Mouse (Mus musculus) cerebellum, postnatal 10 days (tissue): ENCODE data around the gene Egfl7.
A peak's percentile ranks its signal among the peaks of the same experiment; 100 is the strongest.

ENCODE experiments used
- DNase-seq, 2 experiments: peaks; one replicate each; pipeline ENCODE4 v3.0.0; 2021; ENCODE audit warnings: mixed read lengths in 2 of 2

Gene Egfl7

DNA sequence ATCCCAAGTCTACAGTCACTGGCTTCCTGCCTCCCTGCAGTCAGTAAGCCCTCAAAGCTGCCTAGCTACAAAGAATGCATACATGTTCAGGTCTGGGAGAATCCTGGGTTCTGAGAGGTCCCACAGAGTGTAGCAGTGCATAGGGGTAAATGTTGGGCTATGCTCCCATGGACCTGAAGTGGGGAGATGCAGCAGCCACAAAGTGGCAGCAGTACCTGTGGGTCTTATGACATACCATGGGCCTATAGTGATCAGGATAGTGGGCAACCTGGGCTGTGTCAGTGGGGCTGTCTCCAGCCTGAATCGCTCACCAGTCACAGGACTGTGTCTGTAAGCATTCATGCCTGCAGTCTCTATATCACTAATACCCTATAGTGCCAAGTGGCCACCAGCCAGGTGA, at the start of gene Egfl7:
Egfl7 (plus strand) TSS at position 301 of the 400 bp plus-strand sequence.
- no peak for DNase-seq

DNA sequence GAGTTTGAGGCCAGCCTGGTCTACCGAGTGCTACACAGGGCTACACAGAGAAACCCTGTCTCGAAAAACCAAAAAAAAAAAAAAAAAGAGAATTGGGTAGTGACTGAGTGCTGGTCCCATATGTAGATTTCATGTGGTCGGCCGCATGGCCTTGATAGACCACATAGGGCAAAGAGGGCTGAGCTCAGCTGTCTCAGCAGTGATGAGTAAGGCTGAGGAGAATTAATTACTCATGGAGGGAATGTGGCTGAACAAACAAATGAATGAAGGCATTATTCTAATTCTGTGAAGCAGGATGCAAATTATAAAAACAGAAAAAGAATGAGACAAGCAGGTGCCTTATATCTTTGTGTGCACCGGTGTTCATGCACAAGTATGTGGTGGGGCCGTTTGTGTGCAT, 48.0 kb upstream of the Egfl7 start:
- DNase-seq = no peak

DNA sequence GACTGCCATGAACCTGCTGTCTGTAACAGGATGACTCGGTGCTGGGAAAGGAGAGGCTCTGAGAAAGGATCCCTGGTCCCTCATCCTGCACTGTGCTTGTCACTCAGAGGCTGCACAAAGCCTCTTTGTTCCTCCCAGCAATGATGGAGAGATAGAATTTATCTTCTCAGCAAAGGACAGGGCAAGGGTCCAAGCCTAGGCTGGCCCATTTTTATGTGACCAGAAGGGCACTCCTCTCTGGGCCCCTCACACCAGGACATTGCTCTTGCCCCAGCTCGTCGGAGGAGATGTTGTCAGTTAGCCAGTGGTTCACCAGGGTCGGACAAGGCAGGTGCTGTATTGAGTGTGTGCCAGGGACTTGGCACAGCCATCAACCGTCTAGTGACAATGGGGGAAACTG, 46.6 kb upstream of the Egfl7 start:
- peak; percentile 70 to 75 for DNase-seq

DNA sequence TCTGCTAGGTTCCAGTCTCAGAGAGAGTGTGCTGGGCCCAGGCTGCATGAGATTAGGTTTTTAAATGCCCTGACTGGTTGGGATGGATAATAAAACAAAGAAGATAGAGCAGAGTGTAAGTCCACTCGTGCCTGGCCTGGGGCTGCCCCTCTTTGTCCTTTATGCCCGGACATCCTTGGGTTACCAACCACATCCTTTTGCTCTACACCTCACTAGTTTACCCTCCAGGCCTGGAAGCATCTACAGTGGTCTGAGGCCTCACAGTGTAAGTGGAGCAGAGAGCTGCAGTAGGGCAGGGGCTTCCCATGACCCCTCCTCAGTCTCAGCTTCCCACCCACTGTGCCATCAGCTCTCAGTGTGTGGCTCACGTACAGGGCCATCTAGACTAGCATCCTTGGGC, 45.7 kb upstream of the Egfl7 start:
- no peak for DNase-seq

DNA sequence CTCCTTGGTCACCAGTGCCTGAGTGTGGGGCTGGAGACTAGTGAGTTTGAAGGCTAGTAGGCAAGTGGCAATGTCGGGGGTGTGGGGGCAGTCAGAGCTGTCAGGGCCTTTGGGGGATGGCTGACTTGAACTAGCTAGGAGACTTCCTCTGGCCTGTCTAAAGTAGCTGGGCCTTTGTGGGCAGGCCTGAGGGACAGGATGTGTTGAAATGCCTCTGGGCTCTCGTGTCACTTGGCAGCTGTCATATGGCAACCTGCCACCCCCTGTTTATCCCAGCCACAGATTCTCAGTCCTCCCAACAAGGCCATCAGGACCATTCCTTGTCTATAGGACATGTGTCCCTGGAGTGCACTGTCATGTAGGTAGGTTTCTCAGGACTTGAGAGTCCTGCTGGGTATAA, 45.2 kb upstream of the Egfl7 start:
- DNase-seq = peak; percentile 79 to 80

DNA sequence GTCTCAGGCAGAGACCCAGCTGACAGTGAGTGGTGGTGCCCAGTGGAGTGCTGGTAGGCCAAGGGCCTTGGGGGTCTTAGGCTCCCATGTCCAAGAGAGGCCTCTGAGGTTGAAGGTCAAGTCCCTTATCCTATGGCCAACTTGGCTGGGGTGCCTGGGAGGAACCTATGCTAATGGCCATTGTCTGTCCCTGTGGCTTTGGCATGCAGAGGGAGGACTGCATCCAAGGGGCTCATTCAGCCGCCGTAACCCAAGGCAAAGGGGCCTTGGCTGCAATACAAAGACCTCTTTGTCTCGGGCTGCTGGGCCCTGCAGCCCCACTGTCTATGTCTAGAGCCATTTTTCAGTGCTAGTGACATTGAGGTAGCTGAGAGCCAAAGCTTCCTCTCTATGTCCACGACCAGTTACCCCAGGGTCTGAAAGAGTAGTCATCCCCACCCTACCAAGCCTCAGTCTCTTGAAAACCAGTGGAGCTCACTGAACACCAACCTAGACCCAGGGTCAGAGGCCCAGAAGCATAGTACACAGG, 44.2 kb upstream of the Egfl7 start:
- peak in 1 of 2 experiments; percentile 59 for DNase-seq

DNA sequence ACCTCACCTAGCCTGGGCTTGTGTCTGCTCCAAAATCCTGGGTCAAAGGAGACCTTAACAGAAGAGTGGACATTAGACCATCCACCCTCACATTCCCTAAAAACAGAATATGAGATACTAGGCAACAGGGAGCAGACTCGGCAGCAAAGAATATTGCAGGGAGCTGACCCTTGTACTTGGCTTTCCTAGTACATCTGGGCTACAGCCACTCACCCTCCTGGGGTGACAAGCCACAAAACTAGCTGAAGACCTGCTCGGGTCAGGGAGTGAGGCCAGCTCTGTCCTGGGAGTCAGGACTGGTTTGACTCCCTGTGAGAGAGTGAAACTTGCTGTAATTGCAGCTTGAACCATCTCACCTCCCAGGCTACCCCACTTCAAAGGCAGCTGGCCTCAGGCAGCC, 40.3 kb upstream of the Egfl7 start:
- DNase-seq = no peak

DNA sequence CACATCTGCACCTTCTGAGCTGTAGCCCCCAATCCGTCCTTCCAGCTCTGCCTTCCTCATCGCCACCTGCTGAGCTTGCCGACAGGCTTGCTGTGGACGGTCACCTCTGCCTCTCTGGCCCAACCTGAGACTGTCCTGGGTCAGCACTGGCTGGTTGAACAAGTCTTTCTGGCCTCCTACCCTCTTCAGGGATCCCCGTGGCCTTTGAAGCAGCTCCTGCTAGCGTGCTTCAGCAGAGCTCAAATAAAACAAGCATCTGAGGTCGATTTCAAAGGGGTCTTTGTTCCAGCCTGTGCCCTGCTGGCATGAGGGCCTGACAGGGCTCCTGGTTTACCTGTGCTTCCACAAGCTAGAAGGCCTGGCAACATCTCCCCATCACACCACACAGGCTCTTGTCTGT, 39.1 kb upstream of the Egfl7 start:
- no peak for DNase-seq

DNA sequence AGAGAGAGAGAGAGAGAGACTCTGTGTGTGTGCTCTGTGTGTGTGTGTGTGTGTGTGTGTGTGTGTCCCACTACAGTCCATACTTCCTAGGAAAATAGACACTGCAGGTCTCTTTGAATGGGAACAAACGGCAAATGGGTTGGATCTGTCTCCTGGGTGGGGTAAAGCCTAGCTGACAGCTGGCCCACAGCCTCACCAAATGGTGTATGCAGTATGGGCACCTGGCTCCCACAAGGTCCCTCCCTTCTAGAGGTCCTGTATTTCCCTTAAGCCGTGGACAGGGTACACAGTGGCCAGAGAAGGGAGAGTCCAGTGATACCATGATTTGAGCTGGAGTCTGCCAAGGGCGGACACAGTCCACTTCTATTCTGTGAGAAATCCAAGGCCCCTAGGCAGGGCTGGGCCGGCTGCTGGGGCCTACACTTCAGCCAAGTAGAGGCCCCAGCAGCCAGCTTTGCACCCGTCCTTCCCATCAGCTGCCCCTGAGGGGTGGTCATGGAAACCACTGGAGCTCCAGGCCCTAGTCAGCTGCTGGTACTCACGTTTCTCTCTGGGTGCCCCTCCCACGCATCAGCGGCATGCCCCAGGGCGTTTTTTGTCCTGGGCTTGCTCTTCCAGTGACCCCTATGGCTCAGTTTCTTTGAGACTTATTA, 38.4 kb upstream of the Egfl7 start:
- DNase-seq = peak; percentile 53 to 57

DNA sequence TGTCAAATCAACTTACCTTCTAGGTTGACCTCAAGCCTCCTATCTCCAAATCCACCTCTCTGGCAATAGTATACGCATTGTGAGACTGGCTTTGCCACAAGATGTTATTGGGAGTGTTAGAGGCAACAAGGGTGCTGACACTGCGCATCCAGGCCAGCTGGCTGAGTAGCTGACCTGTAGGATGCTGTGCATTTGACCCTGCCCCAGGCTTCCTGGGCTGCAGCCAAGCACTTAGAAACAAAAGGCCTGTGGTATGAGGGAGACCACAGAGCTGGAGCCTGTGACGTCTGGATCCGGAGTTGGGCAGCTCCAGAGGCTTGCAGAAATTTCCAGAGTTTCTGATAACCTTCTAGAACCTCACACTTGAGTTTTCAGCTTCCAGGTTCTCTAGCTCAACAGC, 36.7 kb upstream of the Egfl7 start:
- DNase-seq = peak in 1 of 2 experiments; percentile 40

DNA sequence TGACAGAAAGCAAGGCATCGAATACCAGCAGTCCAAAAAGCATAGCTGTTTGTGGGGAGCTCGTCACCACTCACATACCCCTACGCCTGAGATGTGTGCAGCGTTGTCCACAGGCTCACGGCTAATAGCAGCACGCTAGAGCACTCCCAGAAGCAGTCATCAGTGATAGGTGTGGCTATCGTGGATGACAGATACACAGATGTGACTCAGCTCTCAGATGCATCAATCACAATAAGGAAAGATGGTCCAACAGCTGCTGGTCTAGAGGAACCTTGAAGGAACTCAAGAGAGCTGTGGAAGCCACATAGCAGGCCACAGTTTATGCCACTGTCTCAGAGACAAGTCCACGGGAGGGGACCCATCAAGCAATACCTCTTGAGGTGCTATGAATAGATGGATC, 36.0 kb upstream of the Egfl7 start:
- DNase-seq = no peak

DNA sequence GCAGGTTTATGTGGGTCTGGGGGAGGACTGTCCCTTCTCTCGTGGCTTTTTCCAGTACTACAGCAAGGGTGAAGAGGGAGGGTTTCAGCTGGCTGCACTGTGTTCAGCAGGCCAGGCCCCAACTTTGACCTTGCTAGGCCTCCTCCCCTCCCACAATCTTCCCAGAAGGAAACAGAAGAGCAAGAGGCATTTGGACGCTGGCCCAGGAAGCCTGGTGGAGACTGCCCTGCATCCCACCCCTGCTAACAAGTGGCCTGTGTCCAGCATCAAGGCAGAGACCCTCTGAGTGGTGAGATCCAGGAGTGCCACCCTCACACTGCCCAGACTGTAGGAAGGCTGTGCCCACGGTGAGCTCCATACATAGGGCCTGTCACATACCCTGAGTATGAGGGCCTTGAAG, 35.5 kb upstream of the Egfl7 start:
- no peak for DNase-seq

DNA sequence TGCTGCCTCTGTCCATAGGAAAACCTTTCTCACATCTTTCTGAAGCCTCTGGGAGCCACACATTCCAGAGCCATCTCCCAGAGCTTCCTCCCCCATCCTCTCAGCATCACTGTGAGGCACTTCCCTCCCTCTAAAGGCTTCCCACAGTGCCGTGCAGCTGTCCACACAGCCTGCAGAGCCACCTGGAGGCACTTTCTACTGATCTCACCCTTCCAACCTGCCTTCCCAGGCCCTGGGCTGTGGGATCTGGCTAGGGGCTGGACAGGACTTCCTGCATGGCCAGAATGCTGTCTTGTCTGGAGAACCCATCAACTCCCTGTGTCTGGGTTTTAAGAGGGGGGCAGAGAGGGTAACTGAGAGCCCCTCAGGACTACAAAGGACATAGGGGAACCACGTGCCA, 32.3 kb upstream of the Egfl7 start:
- peak in 1 of 2 experiments; percentile 38 for DNase-seq

DNA sequence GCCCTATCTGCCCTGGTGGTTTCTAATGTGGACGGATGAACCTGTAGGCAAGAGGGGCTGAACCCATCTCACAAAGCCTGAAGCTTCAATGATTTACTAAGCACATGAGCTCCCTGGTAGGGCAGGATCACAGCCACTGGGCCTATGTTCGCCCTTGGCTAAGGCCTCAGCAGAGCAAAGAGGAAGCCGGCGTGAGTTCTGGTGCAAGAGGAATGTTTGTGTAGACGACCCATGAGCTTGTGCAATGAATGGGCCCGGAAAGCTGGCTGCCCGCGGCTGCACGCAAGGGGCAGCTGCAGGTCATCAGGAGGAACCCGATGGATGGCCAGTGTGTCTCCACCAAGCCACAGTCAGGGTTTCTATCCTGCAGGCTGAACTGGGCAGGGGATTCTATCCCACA, 30.0 kb upstream of the Egfl7 start:
- no peak for DNase-seq

DNA sequence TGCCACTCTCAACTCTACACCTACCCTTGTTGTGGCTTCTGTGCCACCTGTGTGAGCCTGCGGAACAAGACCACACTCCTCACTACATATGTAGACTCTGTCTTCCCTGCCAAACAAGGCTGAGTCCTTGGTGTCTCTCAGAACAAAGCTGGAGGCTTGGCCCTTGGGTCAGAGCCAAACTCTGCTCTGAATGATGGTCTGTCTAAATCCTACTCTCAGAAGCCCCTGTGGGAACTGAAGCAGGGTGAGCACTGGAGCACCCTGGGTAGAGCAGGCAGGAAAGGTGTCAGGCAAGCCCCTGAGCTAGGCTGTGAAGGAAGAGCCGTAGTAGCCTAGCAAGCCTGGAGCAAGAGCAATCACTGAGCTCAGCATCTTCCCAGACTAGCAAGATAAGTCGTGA, 29.6 kb upstream of the Egfl7 start:
- peak in 1 of 2 experiments; percentile 24 for DNase-seq

DNA sequence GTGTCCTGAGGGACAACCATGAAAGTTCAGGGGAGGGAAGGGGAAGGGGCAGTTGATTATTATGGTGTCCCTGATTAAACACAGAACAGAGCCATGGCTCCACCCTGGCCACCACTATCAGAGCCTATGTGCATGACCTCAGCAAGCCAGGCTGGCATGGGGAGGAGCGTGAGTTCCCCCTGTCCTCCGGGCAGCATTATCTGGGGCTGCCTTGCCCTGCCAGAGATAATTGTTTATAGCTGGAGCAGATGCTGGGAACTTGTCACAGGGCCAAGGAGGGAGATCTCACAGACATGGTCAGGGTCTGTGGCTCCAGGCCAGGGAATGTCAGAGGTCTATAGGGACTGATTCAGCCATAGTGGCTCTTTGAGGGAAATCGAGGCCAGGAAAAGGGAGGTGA, 29.0 kb upstream of the Egfl7 start:
- DNase-seq = peak; percentile 44 to 52

DNA sequence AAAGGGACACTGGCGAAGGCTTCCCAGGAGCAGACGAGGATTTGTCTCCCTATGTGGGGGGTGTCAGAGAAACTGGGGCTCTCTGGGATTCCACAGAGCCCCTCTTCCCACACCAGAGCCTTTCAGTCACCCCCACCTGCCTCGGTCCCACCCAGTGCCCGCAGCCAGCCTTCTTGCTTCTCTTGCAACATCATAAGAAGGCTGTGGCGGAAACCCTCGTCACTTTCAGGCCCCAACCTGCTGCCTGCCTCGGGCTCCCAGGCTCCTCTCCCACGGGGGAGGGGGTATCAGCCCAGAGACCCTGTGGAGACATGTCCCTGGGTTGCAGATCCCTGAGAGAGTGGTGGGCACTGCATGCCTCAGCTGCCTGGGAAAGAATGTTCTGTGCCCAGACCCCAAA, 28.4 kb upstream of the Egfl7 start:
- no peak for DNase-seq

DNA sequence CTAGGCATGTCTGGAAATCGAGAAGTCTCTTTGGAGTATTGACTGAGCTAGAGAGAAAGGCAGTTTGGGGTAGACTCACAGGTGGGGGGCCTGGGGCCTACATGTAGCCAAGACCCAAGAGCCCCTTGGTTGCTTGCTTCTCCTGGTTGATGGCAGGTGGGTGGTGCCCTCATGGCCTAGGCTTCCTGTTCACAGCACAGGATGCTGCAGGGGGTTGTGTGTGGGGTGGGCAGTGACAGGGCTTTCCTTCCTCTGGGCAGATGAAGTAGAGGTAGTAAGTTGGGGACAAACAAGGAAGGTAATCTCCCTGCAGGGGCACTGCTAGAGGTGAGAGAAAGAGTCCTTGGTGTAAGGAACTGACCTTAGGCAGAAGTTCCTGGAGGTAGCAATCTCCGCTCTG, 27.7 kb upstream of the Egfl7 start:
- DNase-seq = no peak

DNA sequence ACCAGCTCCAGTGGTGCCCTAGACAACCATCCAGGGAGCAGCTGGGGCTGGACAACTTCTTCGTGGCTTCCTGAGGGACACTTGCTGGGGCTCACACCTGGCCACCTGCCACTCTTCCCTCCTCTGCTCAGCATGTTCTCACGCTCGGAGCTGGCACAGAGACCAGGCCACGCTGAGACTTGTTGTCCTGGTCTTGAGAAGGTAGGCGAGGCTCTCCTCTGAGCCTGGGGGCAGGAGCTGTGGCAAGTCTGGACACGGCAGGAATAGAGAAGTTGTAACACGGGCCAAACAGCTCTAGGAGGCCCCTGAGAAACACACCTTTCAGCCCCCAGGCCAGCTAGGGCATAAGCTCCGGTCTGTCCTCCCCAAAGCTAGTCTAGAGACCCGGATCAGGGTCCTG, 25.9 kb upstream of the Egfl7 start:
- no peak for DNase-seq

DNA sequence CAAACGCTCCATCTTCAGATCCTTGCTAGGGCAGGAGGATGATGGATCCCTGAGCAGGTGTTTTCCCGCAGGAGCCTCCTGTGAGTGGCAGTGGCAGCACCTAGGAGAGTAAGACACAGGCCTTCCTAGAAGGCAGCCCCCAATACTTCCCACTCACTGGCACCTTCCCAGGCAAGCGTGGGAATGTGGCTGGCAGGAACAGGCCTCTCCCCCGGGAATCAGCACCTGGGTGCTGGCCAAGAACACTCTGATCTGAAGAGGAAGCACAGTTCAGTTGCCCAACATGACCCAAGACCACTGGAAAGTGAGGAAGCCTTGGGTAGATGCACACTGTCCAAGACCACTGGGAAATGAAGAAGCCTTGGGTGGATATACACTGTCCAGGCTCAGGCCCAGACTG, 24.7 kb upstream of the Egfl7 start:
- DNase-seq = peak; percentile 47 to 65

DNA sequence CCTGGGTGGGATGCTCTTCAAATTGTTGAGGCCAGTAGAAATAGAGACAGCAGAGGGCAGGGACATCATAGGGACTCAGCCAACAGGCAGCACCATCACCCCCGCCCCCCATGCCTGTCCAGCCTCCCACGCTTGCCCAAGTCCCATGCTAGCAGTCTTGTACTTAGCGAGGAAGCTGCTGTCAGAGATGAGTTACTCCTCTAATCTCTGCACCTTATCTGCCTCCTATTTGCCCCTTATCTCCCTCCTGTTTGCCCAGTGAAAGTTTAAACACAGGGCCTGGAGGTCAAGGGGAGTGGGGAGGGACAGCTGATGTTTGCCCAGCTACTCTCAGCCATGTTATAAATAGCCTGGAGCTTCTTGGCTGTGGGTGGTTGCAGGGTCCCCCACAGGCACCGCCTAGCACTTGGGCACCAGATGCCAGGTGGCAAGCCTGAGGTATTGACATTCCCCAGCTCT, 23.2 kb upstream of the Egfl7 start:
- no peak for DNase-seq

DNA sequence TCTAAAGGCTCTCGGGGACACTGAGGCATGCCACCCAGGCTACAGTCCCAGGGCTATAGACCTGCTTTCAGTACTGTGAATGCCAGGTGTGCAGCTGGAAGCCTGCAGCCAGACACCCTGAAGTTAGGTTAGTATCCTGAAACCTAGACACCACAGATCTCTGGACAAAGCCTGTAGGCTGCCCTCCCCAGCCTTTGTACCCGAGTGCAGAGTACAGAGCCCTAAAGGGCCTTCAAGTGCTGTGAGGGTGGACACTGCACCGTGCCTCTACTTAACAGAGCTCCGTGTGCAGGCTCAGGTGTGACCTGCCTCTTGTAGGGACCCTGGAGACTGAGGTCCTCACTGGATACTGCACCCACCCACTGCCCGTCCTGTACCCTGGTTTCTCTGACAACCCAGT, 19.3 kb upstream of the Egfl7 start:
- DNase-seq = no peak

DNA sequence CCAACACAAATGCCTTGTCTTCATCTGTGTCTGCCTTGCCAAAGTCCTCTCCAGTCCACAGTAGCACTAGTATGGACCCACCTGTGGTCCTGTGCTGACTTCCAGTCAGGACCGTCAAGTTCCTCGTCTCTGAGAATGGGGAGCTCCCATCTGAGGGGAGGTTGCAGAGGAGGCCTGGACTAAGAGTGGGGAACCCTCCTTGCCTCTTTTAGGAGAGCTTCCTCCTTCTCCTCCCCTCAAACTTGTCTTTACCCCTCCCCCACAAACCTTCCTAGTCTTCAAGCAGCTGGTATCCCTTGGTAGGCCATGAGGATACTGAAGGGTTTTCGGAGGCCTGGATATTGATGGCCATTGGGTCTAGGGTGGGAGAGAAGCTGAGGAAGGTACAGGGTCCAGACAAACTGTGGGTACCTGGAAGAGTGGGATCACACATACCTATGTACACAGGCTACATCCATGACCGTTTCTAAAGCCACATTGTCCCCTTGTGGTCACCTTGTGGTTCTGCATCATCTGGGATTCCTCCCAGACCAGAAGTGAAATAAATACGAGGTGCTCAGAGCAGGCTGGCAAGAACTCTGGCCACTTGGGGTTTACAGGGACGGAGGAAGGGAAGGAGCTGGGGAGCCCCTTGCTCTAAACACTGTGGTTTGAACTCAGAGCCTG, 18.3 kb upstream of the Egfl7 start:
- peak; percentile 55 to 66 for DNase-seq

DNA sequence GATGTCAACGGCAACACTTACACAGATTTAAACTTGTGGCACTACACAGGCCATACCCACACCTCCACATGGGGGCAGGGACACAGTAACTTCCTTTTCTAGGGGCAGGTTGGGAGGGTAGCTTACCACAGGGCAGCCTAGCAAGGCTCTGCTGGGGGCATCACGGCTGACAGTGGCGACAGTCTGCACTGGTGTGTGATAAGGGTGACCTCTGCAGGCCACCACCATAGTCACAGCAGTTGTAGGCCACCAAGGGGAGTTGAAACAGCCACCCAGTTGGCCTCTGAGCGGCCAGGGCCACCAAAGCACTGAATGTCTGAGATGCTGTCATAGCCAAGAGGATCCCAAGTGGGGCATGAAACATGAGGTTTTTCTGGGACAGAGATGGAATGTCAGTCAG, 13.6 kb upstream of the Egfl7 start:
- DNase-seq = peak; percentile 56 to 67

DNA sequence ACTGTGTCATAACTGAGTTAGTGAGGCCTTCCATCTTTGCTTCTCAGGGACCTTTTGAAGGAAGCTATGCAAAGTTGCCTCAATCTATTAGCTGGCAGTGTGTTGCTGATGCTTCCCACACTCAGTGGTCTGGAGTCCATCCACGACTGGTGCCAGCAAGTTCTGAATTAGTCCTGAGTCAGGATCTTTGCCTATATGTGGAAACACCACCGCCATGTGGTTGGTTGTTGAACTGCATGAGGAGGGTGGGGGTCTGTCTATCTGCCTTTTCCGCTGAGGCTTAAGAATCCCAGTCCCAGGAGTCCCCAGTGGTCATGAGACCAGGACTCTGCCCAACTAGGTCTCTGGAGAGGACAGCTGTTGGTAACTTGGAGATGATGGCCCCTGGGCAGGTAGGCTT, 9.8 kb upstream of the Egfl7 start:
- DNase-seq = peak; percentile 80 to 85
